Mouse (Mus musculus) hindbrain, embryonic 16.5 days (tissue): ENCODE data around the gene Gm33543. TPM values are rescaled to one million over a fixed set of nuclear protein-coding genes. Genes with fewer than 3 reads are reported as not detected.
A peak's percentile ranks its signal among the peaks of the same experiment; 100 is the strongest.

Source experiments
- ATAC-seq: fragments of 200-750 bp; cut with Nextera tagmentation; 2 replicates; pipeline ENCODE4 v1.8.0; 2017; ENCODE audit warnings: moderate TSS enrichment, moderate library complexity
- H3K27ac ChIP-seq: fragments of 300-500 bp; sonication (generic); 2 replicates; pipeline ENCODE4 v1.5.1; 2014; ENCODE audit warnings: low read depth, mild to moderate bottlenecking, control low read depth, low read length, moderate library complexity
- H3K27me3 ChIP-seq: fragments of 300-500 bp; sonication (generic); replicated peaks from 2 replicates; pipeline ENCODE4 v1.6.1; 2014; ENCODE audit warnings: low read length; ENCODE audit not compliant: control insufficient read depth, insufficient read depth
- H3K36me3 ChIP-seq: fragments of 300-500 bp; sonication (generic); 2 replicates; pipeline ENCODE4 v1.6.1; 2014; ENCODE audit warnings: mild to moderate bottlenecking, low read length, moderate library complexity, mixed read lengths; ENCODE audit not compliant: control insufficient read depth, insufficient read depth
- H3K4me1 ChIP-seq: fragments of 300-500 bp; sonication (generic); 2 replicates; pipeline ENCODE4 v1.6.1; 2014; ENCODE audit warnings: low read depth, low read length; ENCODE audit not compliant: control insufficient read depth, insufficient read depth
- H3K4me2 ChIP-seq: fragments of 300-500 bp; sonication (generic); 2 replicates; pipeline ENCODE4 v1.6.1; 2014; ENCODE audit warnings: mild to moderate bottlenecking, low read length, control low read depth, moderate library complexity
- H3K4me3 ChIP-seq: fragments of 300-500 bp; sonication (generic); 2 replicates; pipeline ENCODE4 v1.5.1; 2014; ENCODE audit warnings: mild to moderate bottlenecking, low read length, control low read depth, moderate library complexity
- H3K9ac ChIP-seq: fragments of 300-500 bp; sonication (generic); 2 replicates; pipeline ENCODE4 v1.6.1; 2014; ENCODE audit warnings: low read depth, mild to moderate bottlenecking, control low read depth, low read length, moderate library complexity
- H3K9me3 ChIP-seq: fragments of 300-500 bp; sonication (generic); 2 replicates; pipeline ENCODE4 v1.6.1; 2014; ENCODE audit warnings: mild to moderate bottlenecking, low read length, moderate library complexity; ENCODE audit not compliant: control insufficient read depth
- WGBS: fragments of 180-500 bp; shearing (Covaris S2); extraction: QIAGEN DNeasy Blood & Tissue Kit; methylation state at CpG from one replicate; pipeline ENCODE4 v1.1.7; 2014; 5-methylcytosine and 5-hydroxymethylcytosine counted together
- polyA plus RNA-seq: library from polyadenylated mRNA; unstranded; fragments of >200 nt; fragmentation: Nextera tagmentation; extraction: Ambion mirVana; gene quantifications from 2 replicates; pipeline ENCODE4 v1.2.1, GENCODE M21; 2015

Gene Gm33543
- not detected in 2 replicates for polyA plus RNA-seq

- Histone ChIP-seq H3K36me3 (no peaks in the 10 kb centered on the region), H3K4me1 (no peaks in the 10 kb centered on the region), H3K4me3 (no peak within 1 kb of the TSS), H3K27me3 (no peaks in the 10 kb centered on the region), H3K9me3 (no peaks in the 10 kb centered on the region), H3K9ac (no peak within 1 kb of the TSS), H3K4me2 (no peak within 1 kb of the TSS), H3K27ac (no peak within 1 kb of the TSS)
- no peak for ATAC-seq
- WGBS, result 78% methylated on average over 9 of the region's 9 CpGs
Observed at GRCm38 (mm10) chr10:95842789-95843637, at the start of gene Gm33543. TSS of gene Gm33543 (minus strand) at chr10:95842930.

- no peaks in the 10 kb centered on the region for H3K36me3 ChIP-seq
- H3K9ac ChIP-seq, result no peak overlapping the region
- 75% methylated on average over 9 of the region's 9 CpGs for WGBS
- no peak overlapping the region for H3K4me2 ChIP-seq
- no peak overlapping the region for H3K4me3 ChIP-seq
- no peak for ATAC-seq
- no peaks in the 10 kb centered on the region for H3K27me3 ChIP-seq
- no peaks in the 10 kb centered on the region for H3K9me3 ChIP-seq
- H3K27ac ChIP-seq, result no peak overlapping the region
- H3K4me1 ChIP-seq, result peaks cover 5% of the 10 kb centered on the region; the same call in 1 of the 2 replicates
Observed at GRCm38 (mm10) chr10:95892132-95892531, 49.4 kb upstream of the Gm33543 start.

- Histone ChIP-seq H3K27me3 (no peaks in the 10 kb centered on the region), H3K9ac (no peak overlapping the region), H3K4me2 (no peak overlapping the region), H3K27ac (no peak overlapping the region), H3K36me3 (no peaks in the 10 kb centered on the region), H3K9me3 (no peaks in the 10 kb centered on the region), H3K4me1 (peaks cover 5% of the 10 kb centered on the region; the same call in 1 of the 2 replicates), H3K4me3 (no peak overlapping the region)
- WGBS, result 74% methylated on average over 7 of the region's 7 CpGs
- ATAC-seq, result no peak
Observed at GRCm38 (mm10) chr10:95891214-95891960, 48.7 kb upstream of the Gm33543 start.

GRCm38 (mm10) chr10:95883761-95884517, 41.2 kb upstream of the Gm33543 start:
- no peaks in the 10 kb centered on the region for H3K9me3 ChIP-seq
- no peak overlapping the region for H3K4me3 ChIP-seq
- no peak overlapping the region for H3K27ac ChIP-seq
- no peak overlapping the region for H3K9ac ChIP-seq
- no peak for ATAC-seq
- H3K4me1 ChIP-seq, result no peaks in the 10 kb centered on the region
- H3K36me3 ChIP-seq, result no peaks in the 10 kb centered on the region
- no peaks in the 10 kb centered on the region for H3K27me3 ChIP-seq
- no peak overlapping the region for H3K4me2 ChIP-seq
- 89% methylated on average over 7 of the region's 7 CpGs for whole genome bisulfite sequencing

- H3K4me1 ChIP-seq, result no peaks in the 10 kb centered on the region
- ATAC-seq, result 0 out of 2 replicates have a peak, but pooled peaks have one; percentile 14
- no peaks in the 10 kb centered on the region for H3K36me3 ChIP-seq
- 53% methylated on average over 9 of the region's 9 CpGs for WGBS
- H3K4me3 ChIP-seq, result no peak overlapping the region
- no peak overlapping the region; the same call in 1 of the 2 replicates for H3K27ac ChIP-seq
- peak overlapping the region; percentile 22; the same call in 1 of the 2 replicates for H3K9ac ChIP-seq
- no peaks in the 10 kb centered on the region for H3K9me3 ChIP-seq
- no peaks in the 10 kb centered on the region for H3K27me3 ChIP-seq
- H3K4me2 ChIP-seq, result peak overlapping the region; percentile 31
Observed at GRCm38 (mm10) chr10:95882036-95882435, 39.3 kb upstream of the Gm33543 start.

GRCm38 (mm10) chr10:95879983-95880934, 37.5 kb upstream of the Gm33543 start:
- no peaks in the 10 kb centered on the region for H3K4me1 ChIP-seq
- no peak overlapping the region for H3K4me2 ChIP-seq
- no peak overlapping the region for H3K9ac ChIP-seq
- ATAC-seq, result no peak
- H3K36me3 ChIP-seq, result no peaks in the 10 kb centered on the region
- no peak overlapping the region for H3K27ac ChIP-seq
- WGBS, result 92% methylated on average over 17 of the region's 17 CpGs
- H3K27me3 ChIP-seq, result no peaks in the 10 kb centered on the region
- H3K4me3 ChIP-seq, result no peak overlapping the region
- no peaks in the 10 kb centered on the region for H3K9me3 ChIP-seq

GRCm38 (mm10) chr10:95870782-95871181, 28.1 kb upstream of the Gm33543 start:
- Histone ChIP-seq H3K27ac (no peak overlapping the region), H3K4me1 (no peaks in the 10 kb centered on the region), H3K36me3 (no peaks in the 10 kb centered on the region), H3K4me2 (no peak overlapping the region), H3K9ac (no peak overlapping the region), H3K4me3 (no peak overlapping the region), H3K9me3 (no peaks in the 10 kb centered on the region), H3K27me3 (no peaks in the 10 kb centered on the region)
- WGBS, result 90% methylated on average over 2 of the region's 2 CpGs
- ATAC-seq, result no peak

- no peaks in the 10 kb centered on the region for H3K27me3 ChIP-seq
- H3K4me1 ChIP-seq, result no peaks in the 10 kb centered on the region
- no peak for ATAC-seq
- H3K9ac ChIP-seq, result no peak overlapping the region
- H3K4me3 ChIP-seq, result no peak overlapping the region
- no peaks in the 10 kb centered on the region for H3K9me3 ChIP-seq
- no peak overlapping the region for H3K4me2 ChIP-seq
- H3K36me3 ChIP-seq, result no peaks in the 10 kb centered on the region
- WGBS, result 59% methylated on average over 6 of the region's 6 CpGs
- no peak overlapping the region for H3K27ac ChIP-seq
Observed at GRCm38 (mm10) chr10:95868348-95868747, 25.6 kb upstream of the Gm33543 start.
